Mouse (Mus musculus): ENCODE data around the gene Ipo11. TPM values are rescaled to one million over a fixed set of nuclear protein-coding genes. Genes with fewer than 3 reads are reported as not detected.
"Not testable (repeated sequence)": the region's sequence is repeated elsewhere in the genome, so short reads cannot be mapped to it uniquely, and the experiment has no call there.

Gene Ipo11
- polyA plus RNA-seq, 1 experiment from 2014 or later: 55.2 TPM

GRCm38 (mm10) chr13:106910096-106910495 is 26.7 kb downstream of the Ipo11 start:
- Histone ChIP-seq H3K27me3 (ENCODE audit: control insufficient read depth, insufficient read depth, low read depth, low read length) (no peaks in the 10 kb centered on the region), H3K36me3 (ENCODE audit: control insufficient read depth, insufficient read depth, low read length) (peaks cover 18% of the 10 kb centered on the region), H3K27ac (ENCODE audit: low read length) (no peak overlapping the region), H3K4me2 (ENCODE audit: low read depth, low read length) (no peak overlapping the region), H3K4me1 (replicated peaks; ENCODE audit: control insufficient read depth, insufficient read depth, low read length) (no peaks in the 10 kb centered on the region), H3K9ac (ENCODE audit: low read length) (no peak overlapping the region), H3K4me3 (ENCODE audit: low read length) (no peak overlapping the region), H3K9me3 (ENCODE audit: control insufficient read depth, low read length) (no peaks in the 10 kb centered on the region)
- 94% methylated on average over 10 of the region's 10 CpGs for WGBS
- no peak for ATAC-seq (ENCODE audit: low read depth)

- H3K9ac ChIP-seq (ENCODE audit: low read length): no peak overlapping the region
- no peaks in the 10 kb centered on the region for H3K9me3 ChIP-seq (ENCODE audit: control insufficient read depth, low read length)
- H3K4me3 ChIP-seq (ENCODE audit: low read length): no peak overlapping the region
- ATAC-seq (ENCODE audit: low read depth): no peak
- H3K36me3 ChIP-seq (ENCODE audit: control insufficient read depth, insufficient read depth, low read length): peaks cover 18% of the 10 kb centered on the region
- H3K4me1 ChIP-seq (replicated peaks; ENCODE audit: control insufficient read depth, insufficient read depth, low read length): no peaks in the 10 kb centered on the region
- no peak overlapping the region for H3K4me2 ChIP-seq (ENCODE audit: low read depth, low read length)
- no peaks in the 10 kb centered on the region for H3K27me3 ChIP-seq (ENCODE audit: control insufficient read depth, insufficient read depth, low read depth, low read length)
- whole genome bisulfite sequencing: 95% methylated on average over 4 of the region's 4 CpGs
- no peak overlapping the region for H3K27ac ChIP-seq (ENCODE audit: low read length)
Measured at GRCm38 (mm10) chr13:106907273-106907672, 29.5 kb downstream of the Ipo11 start.

- H3K4me1 ChIP-seq (replicated peaks; ENCODE audit: control insufficient read depth, insufficient read depth, low read length); H3K27ac ChIP-seq (ENCODE audit: low read length); H3K27me3 ChIP-seq (ENCODE audit: control insufficient read depth, insufficient read depth, low read depth, low read length); H3K9me3 ChIP-seq (ENCODE audit: control insufficient read depth, low read length); H3K9ac ChIP-seq (ENCODE audit: low read length); H3K4me3 ChIP-seq (ENCODE audit: low read length); H3K4me2 ChIP-seq (ENCODE audit: low read depth, low read length); ATAC-seq (ENCODE audit: low read depth): not testable (repeated sequence)
- 75% methylated on average over 5 of the region's 6 CpGs for WGBS
- H3K36me3 ChIP-seq (ENCODE audit: control insufficient read depth, insufficient read depth, low read length): peaks cover 18% of the 10 kb centered on the region
Measured at GRCm38 (mm10) chr13:106905154-106905553, 31.6 kb downstream of the Ipo11 start.

- peaks cover 17% of the 10 kb centered on the region for H3K36me3 ChIP-seq (ENCODE audit: control insufficient read depth, insufficient read depth, low read length)
- WGBS: 88% methylated on average over 3 of the region's 3 CpGs
- ATAC-seq (ENCODE audit: low read depth): no peak
Measured at GRCm38 (mm10) chr13:106904637-106905036, 32.1 kb downstream of the Ipo11 start.

GRCm38 (mm10) chr13:106894284-106894683 is 42.5 kb downstream of the Ipo11 start:
- H3K27ac ChIP-seq (ENCODE audit: low read length): no peak overlapping the region
- H3K4me2 ChIP-seq (ENCODE audit: low read depth, low read length): no peak overlapping the region
- H3K9me3 ChIP-seq (ENCODE audit: control insufficient read depth, low read length): no peaks in the 10 kb centered on the region
- H3K4me3 ChIP-seq (ENCODE audit: low read length): no peak overlapping the region
- ATAC-seq (ENCODE audit: low read depth): no peak
- H3K4me1 ChIP-seq (replicated peaks; ENCODE audit: control insufficient read depth, insufficient read depth, low read length): no peaks in the 10 kb centered on the region
- 92% methylated on average over 2 of the region's 2 CpGs for WGBS
- H3K9ac ChIP-seq (ENCODE audit: low read length): no peak overlapping the region
- H3K36me3 ChIP-seq (ENCODE audit: control insufficient read depth, insufficient read depth, low read length): peaks cover 10% of the 10 kb centered on the region
- no peaks in the 10 kb centered on the region for H3K27me3 ChIP-seq (ENCODE audit: control insufficient read depth, insufficient read depth, low read depth, low read length)

More at GRCm38 (mm10) chr13:106904637-106905036, 32.1 kb downstream of the Ipo11 start:
- H3K27me3 ChIP-seq (ENCODE audit: control insufficient read depth, insufficient read depth, low read depth, low read length): no peaks in the 10 kb centered on the region
- H3K4me2 ChIP-seq (ENCODE audit: low read depth, low read length): no peak overlapping the region
- no peaks in the 10 kb centered on the region for H3K9me3 ChIP-seq (ENCODE audit: control insufficient read depth, low read length)
- no peak overlapping the region for H3K4me3 ChIP-seq (ENCODE audit: low read length)
- H3K9ac ChIP-seq (ENCODE audit: low read length): no peak overlapping the region
- no peak overlapping the region for H3K27ac ChIP-seq (ENCODE audit: low read length)
- H3K4me1 ChIP-seq (replicated peaks; ENCODE audit: control insufficient read depth, insufficient read depth, low read length): no peaks in the 10 kb centered on the region

- Histone ChIP-seq H3K4me3 (ENCODE audit: low read length) (no peak overlapping the region), H3K27ac (ENCODE audit: low read length) (no peak overlapping the region), H3K36me3 (ENCODE audit: control insufficient read depth, insufficient read depth, low read length) (peaks cover 10% of the 10 kb centered on the region), H3K27me3 (ENCODE audit: control insufficient read depth, insufficient read depth, low read depth, low read length) (no peaks in the 10 kb centered on the region), H3K9me3 (ENCODE audit: control insufficient read depth, low read length) (no peaks in the 10 kb centered on the region), H3K4me1 (replicated peaks; ENCODE audit: control insufficient read depth, insufficient read depth, low read length) (no peaks in the 10 kb centered on the region), H3K9ac (ENCODE audit: low read length) (no peak overlapping the region), H3K4me2 (ENCODE audit: low read depth, low read length) (no peak overlapping the region)
- WGBS: 74% methylated on average over 5 of the region's 5 CpGs
- no peak for ATAC-seq (ENCODE audit: low read depth)
Measured at GRCm38 (mm10) chr13:106893701-106894100, 43.1 kb downstream of the Ipo11 start.

- Histone ChIP-seq H3K4me2 (ENCODE audit: low read depth, low read length) (no peak overlapping the region), H3K4me3 (ENCODE audit: low read length) (no peak overlapping the region), H3K9ac (ENCODE audit: low read length) (no peak overlapping the region), H3K27me3 (ENCODE audit: control insufficient read depth, insufficient read depth, low read depth, low read length) (no peaks in the 10 kb centered on the region), H3K27ac (ENCODE audit: low read length) (no peak overlapping the region), H3K36me3 (ENCODE audit: control insufficient read depth, insufficient read depth, low read length) (peaks cover 10% of the 10 kb centered on the region), H3K9me3 (ENCODE audit: control insufficient read depth, low read length) (no peaks in the 10 kb centered on the region), H3K4me1 (replicated peaks; ENCODE audit: control insufficient read depth, insufficient read depth, low read length) (no peaks in the 10 kb centered on the region)
- WGBS: 70% methylated on average over 9 of the region's 9 CpGs
- ATAC-seq (ENCODE audit: low read depth): no peak
Measured at GRCm38 (mm10) chr13:106893196-106893595, 43.6 kb downstream of the Ipo11 start.

GRCm38 (mm10) chr13:106887364-106887763 is 49.4 kb downstream of the Ipo11 start:
- Histone ChIP-seq H3K4me2 (ENCODE audit: low read depth, low read length) (no peak overlapping the region), H3K4me3 (ENCODE audit: low read length) (no peak overlapping the region), H3K9ac (ENCODE audit: low read length) (no peak overlapping the region), H3K9me3 (ENCODE audit: control insufficient read depth, low read length) (no peaks in the 10 kb centered on the region), H3K27me3 (ENCODE audit: control insufficient read depth, insufficient read depth, low read depth, low read length) (no peaks in the 10 kb centered on the region), H3K36me3 (ENCODE audit: control insufficient read depth, insufficient read depth, low read length) (no peaks in the 10 kb centered on the region), H3K4me1 (replicated peaks; ENCODE audit: control insufficient read depth, insufficient read depth, low read length) (no peaks in the 10 kb centered on the region), H3K27ac (ENCODE audit: low read length) (no peak overlapping the region)
- ATAC-seq (ENCODE audit: low read depth): no peak
- WGBS: 85% methylated on average over 2 of the region's 2 CpGs

- WGBS: 91% methylated on average over 4 of the region's 4 CpGs
- Histone ChIP-seq H3K36me3 (ENCODE audit: control insufficient read depth, insufficient read depth, low read length) (peaks cover 4% of the 10 kb centered on the region; the same call in 1 of the 2 replicates), H3K27ac (ENCODE audit: low read length) (no peak overlapping the region), H3K4me3 (ENCODE audit: low read length) (no peak overlapping the region), H3K27me3 (ENCODE audit: control insufficient read depth, insufficient read depth, low read depth, low read length) (no peaks in the 10 kb centered on the region), H3K4me1 (replicated peaks; ENCODE audit: control insufficient read depth, insufficient read depth, low read length) (no peaks in the 10 kb centered on the region), H3K9me3 (ENCODE audit: control insufficient read depth, low read length) (no peaks in the 10 kb centered on the region), H3K9ac (ENCODE audit: low read length) (no peak overlapping the region), H3K4me2 (ENCODE audit: low read depth, low read length) (no peak overlapping the region)
- no peak for ATAC-seq (ENCODE audit: low read depth)
Measured at GRCm38 (mm10) chr13:106884249-106884648, 52.5 kb downstream of the Ipo11 start.

GRCm38 (mm10) chr13:106876278-106876677 is 60.5 kb downstream of the Ipo11 start:
- Histone ChIP-seq H3K9me3 (ENCODE audit: control insufficient read depth, low read length) (no peaks in the 10 kb centered on the region), H3K36me3 (ENCODE audit: control insufficient read depth, insufficient read depth, low read length) (peaks cover 13% of the 10 kb centered on the region), H3K9ac (ENCODE audit: low read length) (no peak overlapping the region), H3K27ac (ENCODE audit: low read length) (no peak overlapping the region), H3K4me2 (ENCODE audit: low read depth, low read length) (no peak overlapping the region), H3K4me1 (replicated peaks; ENCODE audit: control insufficient read depth, insufficient read depth, low read length) (no peaks in the 10 kb centered on the region), H3K27me3 (ENCODE audit: control insufficient read depth, insufficient read depth, low read depth, low read length) (no peaks in the 10 kb centered on the region), H3K4me3 (ENCODE audit: low read length) (no peak overlapping the region)
- no peak for ATAC-seq (ENCODE audit: low read depth)
- WGBS: 97% methylated on average over 1 of the region's 1 CpGs

Data from lung, embryonic 16.5 days (tissue).